Mouse (Mus musculus): Measurements from ENCODE around the gene Tfam.

The Tfam gene

GRCm38 (mm10) chr10:71238240-71238554 lies at the start of gene Tfam:
Gene Tfam, minus strand, starts transcription at chr10:71238280.
- DNase-seq (ENCODE audit: low spot score), result no peak

- DNase-seq (ENCODE audit: low spot score), result peak; percentile 73
Measured at GRCm38 (mm10) chr10:71285126-71285580, 47.1 kb upstream of the Tfam start, which contains the start of gene Ube2d1. Gene Ube2d1, minus strand, starts transcription at chr10:71285262.

DNA sequence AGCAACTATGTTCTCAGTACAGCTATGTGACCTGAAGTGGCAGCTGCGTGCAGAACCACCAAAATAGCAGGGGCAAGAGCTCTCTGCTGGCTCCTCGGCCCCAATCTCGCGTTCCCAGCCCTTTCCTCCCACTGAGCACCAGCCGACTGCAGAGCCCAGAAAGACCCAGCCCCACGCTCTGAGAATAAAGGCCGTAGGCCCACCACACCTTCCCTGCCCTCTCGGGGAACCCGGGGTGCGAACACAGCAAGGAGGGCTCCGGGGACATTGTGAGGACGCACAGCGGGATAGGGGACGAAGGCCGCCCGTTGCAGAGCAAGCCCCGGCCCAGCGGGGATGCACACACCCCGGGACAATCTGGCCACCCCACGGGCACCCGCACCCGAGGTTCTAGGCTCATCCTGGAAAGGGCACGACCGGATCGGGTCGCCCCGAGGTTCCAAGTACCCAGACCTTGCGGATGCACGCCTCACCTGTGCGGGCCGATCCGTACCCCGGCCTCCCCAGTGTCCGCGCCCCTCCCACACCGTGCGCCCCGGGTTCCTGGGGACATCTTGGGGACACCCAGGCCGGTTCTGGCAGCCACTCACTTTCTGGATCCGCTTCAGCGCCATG lies 46.5 kb upstream of the Tfam start:
- no peak for DNase-seq (ENCODE audit: low spot score)

- no peak for DNase-seq (ENCODE audit: low spot score)
Measured at GRCm38 (mm10) chr10:71284131-71284510, 46.0 kb upstream of the Tfam start.

DNA sequence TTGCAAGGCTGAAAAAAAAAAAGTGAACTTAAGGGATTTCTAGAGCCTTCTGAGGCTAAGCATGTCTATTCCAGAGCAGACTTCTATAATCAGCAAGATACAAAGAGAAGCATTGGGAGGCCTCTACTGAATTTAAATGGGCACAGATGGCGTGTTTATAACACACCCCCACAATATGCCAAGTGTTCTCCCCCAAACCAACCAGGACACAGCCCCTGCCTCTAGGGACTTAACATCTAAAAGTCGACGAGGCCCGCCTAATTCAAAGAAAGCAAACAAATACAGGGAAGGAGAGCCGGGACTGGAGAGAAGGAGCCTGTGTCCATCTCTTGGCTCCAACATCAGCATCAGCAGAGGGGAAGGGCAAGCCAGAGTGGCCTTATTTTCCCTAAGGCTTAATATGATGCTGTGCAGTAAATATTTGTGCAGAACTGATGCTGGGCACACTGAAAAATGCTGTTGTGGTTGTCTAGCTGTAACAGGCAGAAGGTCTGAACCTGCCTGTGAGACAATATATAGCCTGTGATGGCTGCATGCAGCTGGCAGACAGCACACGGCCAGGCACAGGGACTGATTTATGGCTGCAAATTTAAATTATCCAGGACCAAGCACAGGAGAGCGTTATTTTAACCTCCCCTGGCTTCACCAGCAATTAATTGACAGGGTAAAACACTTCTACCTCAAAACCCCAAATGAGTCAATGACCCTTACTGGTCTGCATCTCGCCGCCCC lies 35.1 kb upstream of the Tfam start:
- no peak for DNase-seq (ENCODE audit: low spot score)

DNA sequence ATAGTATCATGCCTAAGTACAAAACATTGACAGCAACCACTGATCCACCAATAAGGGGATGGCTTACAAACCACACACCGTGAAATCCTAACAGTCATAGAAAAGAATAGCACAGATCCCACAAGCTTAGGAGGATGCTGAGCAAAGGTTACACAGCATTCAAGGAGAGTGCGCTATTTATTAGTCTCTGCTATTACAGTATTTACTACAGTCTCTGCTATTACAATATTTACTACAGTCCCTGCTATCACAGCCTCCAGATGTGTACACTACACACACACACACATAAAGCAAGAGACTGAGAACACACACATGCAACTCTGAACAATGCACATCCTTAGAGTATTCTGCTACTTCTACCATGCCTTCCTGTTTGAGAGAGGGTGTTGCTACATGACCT lies 29.9 kb upstream of the Tfam start:
- DNase-seq (ENCODE audit: low spot score), result no peak

- DNase-seq (ENCODE audit: low spot score), result no peak
Measured at GRCm38 (mm10) chr10:71267511-71267910, 29.4 kb upstream of the Tfam start.

DNA sequence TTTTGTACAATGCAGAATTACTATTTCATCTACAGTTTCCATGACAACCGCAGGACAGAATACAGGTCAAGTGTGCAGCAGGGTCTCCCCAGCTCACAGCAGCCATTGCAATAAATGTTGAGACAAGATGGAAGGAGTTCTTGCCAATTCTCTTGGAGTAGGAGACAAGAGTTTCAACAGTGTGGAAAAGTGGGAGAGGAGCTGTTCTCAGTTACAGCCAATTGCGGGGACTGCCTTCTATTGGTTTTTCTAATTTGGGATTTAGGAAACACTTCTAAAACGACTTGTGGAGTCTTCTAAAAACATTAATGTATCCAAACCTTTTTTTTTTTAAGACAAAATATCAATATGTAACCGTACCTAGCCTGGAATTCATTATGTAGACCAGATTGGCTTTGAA lies 27.0 kb upstream of the Tfam start:
- no peak for DNase-seq (ENCODE audit: low spot score)

DNA sequence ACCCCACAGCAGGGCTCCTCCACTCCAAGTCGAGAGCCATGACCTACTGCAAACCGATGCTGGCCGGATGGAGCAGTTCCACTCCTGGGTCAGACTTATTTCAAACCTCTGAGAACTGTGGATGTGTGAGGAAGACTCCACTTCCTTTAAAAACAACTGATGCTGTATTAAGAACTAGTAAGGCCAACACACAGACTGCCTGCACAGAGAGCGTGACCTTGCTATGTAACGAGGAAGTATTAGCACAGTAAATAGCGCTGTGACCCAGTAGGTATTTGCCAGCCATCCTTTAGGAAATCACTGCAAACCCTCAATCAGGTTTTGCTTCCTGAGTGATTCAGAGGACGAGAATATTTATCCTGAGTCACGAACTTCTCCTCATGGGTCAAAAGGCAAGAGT lies 23.6 kb upstream of the Tfam start:
- DNase-seq (ENCODE audit: low spot score), result no peak

- DNase-seq (ENCODE audit: low spot score), result no peak
Measured at GRCm38 (mm10) chr10:71258943-71259342, 20.9 kb upstream of the Tfam start.

DNA sequence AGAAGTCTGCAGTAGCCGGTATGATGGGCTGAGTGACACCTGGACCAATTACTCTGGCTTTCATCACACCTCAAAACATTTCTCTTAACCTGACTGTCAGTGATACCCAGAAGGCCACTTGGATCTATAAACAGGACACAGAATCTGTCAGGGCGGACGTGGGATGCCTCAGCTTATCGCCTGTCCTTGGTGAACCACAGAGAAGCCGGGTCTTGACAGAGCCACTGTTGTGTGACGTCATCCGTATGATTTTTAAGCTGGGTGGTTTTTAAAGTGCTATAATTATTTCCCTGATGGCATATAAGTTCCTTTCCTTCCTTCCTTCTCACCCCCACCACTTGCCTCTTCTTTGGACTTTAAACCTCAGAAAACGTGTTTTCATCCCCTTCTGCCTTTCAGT lies 20.4 kb upstream of the Tfam start:
- DNase-seq (ENCODE audit: low spot score), result no peak

DNA sequence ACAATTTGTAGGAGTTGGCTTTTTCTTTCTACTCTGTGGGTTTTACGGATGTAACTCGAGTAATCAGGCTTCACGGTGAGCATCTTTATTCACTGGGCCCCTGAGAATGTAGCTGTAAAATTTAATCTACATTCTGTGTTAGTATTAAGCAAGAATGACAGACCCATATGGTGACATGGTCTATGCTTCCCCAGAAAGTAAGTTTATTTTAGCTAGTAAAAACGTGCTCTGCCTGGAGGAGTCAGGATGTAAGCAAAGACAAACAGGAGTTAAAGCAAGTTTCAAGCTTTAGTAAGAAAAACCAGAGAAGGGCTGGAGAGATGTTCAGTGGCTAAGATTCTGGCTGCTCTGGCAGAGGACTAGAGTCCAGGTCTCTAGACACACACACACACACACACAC lies 15.1 kb upstream of the Tfam start:
- DNase-seq (ENCODE audit: low spot score), result no peak

DNA sequence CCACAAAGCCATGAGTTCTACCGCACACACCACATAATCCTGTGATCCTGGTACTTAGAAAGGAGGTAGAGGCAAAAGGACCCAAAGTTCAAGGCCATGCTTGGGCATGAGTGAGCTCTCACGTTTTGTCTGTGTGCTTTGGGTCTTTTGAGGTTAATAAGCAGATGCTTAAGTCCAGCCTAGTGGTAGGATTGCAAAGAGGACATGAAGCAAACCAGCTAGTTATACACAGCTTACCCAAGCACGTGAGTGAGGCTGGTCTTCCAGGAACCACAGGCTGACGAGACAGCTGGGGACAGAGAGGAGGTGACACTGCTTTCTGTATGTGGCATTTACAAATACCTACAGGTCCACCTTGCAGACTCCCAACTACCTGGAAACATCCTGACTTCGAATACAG lies 14.3 kb upstream of the Tfam start:
- no peak for DNase-seq (ENCODE audit: low spot score)

GRCm38 (mm10) chr10:71251846-71252245 lies 13.8 kb upstream of the Tfam start:
- no peak for DNase-seq (ENCODE audit: low spot score)

DNA sequence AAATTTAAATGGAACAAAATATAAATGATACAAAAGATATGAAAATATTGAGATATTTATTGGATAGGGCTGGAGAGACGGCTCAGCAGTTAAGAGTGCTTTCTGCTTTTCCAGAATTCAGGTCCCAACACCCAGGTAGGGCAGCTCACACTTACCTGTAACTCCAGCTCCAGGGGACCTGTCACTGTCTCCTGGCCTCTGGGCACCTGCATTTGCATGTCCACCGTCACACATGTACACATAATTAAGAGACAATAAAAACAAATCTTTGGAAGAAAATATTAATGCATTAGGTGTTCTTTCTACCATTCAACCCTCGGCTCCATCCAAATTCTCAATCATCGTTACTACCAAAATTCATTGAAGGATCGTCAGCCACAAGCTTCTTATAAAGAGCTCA lies 13.2 kb upstream of the Tfam start:
- no peak for DNase-seq (ENCODE audit: low spot score)

DNA sequence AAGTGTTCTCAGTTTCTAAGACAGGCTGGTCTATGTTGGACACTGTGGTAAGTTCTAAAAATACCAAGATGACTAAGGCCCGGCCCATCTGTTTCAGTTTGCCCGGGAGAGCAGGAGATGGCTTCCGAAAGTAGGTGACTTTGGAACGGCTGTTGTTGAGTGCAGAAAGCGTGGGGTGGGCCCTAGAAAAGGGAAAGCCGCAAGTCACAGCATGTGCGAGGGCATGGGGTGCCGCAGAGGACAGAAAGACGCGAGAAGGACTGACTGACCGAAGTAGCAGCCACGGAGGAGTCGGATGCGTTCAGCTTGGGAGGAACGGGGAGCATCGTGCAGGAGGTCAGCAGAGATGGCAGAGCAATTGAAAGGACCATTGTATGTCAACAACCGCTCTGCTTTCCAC lies 12.4 kb upstream of the Tfam start:
- no peak for DNase-seq (ENCODE audit: low spot score)

- no peak for DNase-seq (ENCODE audit: low spot score)
Measured at GRCm38 (mm10) chr10:71249086-71249880, 11.2 kb upstream of the Tfam start.

DNA sequence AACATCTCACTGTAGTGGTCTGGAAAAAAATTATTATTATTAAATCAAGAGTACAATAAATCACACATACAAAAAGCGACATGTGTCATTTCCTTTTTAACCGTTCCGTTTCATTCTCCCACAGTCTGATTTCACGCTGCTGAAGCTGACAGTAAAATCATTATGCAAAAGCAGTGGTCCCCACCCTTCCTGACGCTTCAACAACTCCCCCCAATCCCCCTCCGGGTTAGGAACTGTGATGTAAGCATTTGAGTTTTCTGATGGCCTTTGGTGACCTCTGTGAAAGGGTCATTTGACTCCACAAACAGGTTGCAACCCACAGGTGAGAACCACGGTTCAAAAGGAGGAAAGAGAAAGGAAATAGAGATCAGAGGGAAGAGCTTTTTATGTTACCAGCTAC lies 8.9 kb upstream of the Tfam start:
- DNase-seq (ENCODE audit: low spot score), result peak; percentile 49

DNA sequence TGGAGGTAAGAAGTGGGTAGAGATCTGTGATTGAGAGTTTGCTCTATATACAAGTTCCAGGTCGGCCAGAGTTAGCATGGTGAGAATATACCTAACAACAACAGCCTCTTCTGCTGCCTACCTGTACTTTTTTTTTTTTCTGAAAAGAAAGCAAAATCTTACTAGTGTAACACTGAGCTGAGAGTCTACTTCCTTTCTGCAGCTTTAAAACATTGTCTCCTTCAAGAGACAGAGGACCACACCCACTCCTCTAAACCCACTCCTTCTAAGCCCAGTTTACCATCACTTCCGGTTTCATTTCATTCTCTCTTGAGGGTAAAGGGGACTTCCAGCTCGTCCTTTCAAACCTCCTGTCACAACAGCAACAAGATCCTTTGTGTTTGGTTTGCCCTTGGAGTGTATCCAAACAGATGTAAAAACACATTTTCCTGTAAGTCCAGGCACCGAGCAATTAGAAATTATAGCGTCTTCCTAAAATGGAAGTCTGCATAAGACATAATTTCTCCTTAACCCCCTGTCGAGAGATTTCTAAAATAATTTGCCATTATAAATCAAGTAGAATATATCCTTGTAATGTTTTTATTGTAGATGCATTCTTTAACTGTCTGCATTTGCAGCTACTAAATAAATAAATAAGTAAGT lies 1.5 kb upstream of the Tfam start:
- DNase-seq (ENCODE audit: low spot score), result peak; percentile 78

- peak; percentile 95 for DNase-seq (ENCODE audit: low spot score)
Measured at GRCm38 (mm10) chr10:71237516-71238239, 402 bp downstream of the Tfam start.

- no peak for DNase-seq (ENCODE audit: low spot score)
Measured at GRCm38 (mm10) chr10:71234071-71234470, 4.0 kb downstream of the Tfam start.

GRCm38 (mm10) chr10:71225894-71226293 lies 12.2 kb downstream of the Tfam start:
- DNase-seq (ENCODE audit: low spot score), result peak; percentile 61
